Mouse (Mus musculus) neural tube, embryonic 12.5 days (tissue): ENCODE results near the gene Lypd6. TPM values are rescaled to one million over a fixed set of nuclear protein-coding genes. Genes with fewer than 3 reads are reported as not detected.

Experiments
- ATAC-seq: fragments of 200-750 bp; cut with Nextera tagmentation; 2 replicates; pipeline ENCODE4 v1.8.0; 2017; ENCODE audit warnings: low read depth, mild to moderate bottlenecking, moderate TSS enrichment, moderate library complexity; ENCODE audit not compliant: low FRiP score
- H3K27ac ChIP-seq: fragments of 300-500 bp; sonication (generic); 2 replicates; pipeline ENCODE4 v1.5.1; 2016
- H3K27me3 ChIP-seq: fragments of 300-500 bp; sonication (generic); replicated peaks from 2 replicates; pipeline ENCODE4 v1.6.1; 2016; ENCODE audit warnings: mild to moderate bottlenecking
- H3K36me3 ChIP-seq: fragments of 300-500 bp; sonication (generic); 2 replicates; pipeline ENCODE4 v1.6.1; 2016; ENCODE audit warnings: mild to moderate bottlenecking
- H3K4me1 ChIP-seq: fragments of 300-500 bp; sonication (generic); 2 replicates; pipeline ENCODE4 v1.6.1; 2016
- H3K4me2 ChIP-seq: fragments of 300-500 bp; sonication (generic); replicated peaks from 2 replicates; pipeline ENCODE4 v1.6.1; 2016; ENCODE audit warnings: mild to moderate bottlenecking
- H3K4me3 ChIP-seq: fragments of 300-500 bp; sonication (generic); 2 replicates; pipeline ENCODE4 v1.5.1; 2016
- H3K9ac ChIP-seq: fragments of 300-500 bp; sonication (generic); 2 replicates; pipeline ENCODE4 v1.6.1; 2016; ENCODE audit warnings: mild to moderate bottlenecking
- H3K9me3 ChIP-seq: fragments of 300-500 bp; sonication (generic); 2 replicates; pipeline ENCODE4 v1.6.1; 2016; ENCODE audit warnings: mild to moderate bottlenecking
- WGBS: fragments of 180-500 bp; shearing (Covaris S2); methylation state at CpG from one replicate; pipeline ENCODE4 v1.1.7; 2016; 5-methylcytosine and 5-hydroxymethylcytosine counted together
- polyA plus RNA-seq: library from polyadenylated mRNA; unstranded; fragments of >200 nt; fragmentation: Nextera tagmentation; extraction: Ambion mirVana; gene quantifications from 2 replicates; pipeline ENCODE4 v1.2.1, GENCODE M21; 2016

Gene Lypd6
- polyA plus RNA-seq, 1 experiment from 2014 or later: 4.3 TPM

DNA sequence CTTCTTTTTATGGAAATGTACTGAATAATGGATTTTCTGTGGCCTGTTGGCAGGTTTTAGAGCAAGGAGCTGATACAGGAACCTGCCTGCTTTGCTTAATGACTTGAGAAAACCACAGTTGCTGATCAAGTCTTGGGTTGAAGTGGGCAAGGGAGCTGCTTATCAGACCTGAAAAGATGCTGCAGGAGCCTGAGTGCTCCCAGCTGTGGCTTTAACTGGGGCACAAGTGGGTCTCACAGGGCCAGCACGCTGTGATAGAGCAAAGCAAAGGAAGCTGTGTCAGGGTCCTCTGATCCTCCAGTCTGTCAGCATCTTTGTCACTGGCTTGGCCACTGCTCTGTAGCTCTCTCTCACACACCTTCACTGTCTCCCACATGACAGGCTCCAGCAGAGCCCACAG lies 45.4 kb downstream of the Lypd6 start:
- Histone ChIP-seq H3K4me2 (no peak overlapping the region), H3K4me3 (no peak overlapping the region), H3K36me3 (no peaks in the 10 kb centered on the region), H3K27ac (no peak overlapping the region), H3K27me3 (no peaks in the 10 kb centered on the region), H3K9ac (no peak overlapping the region), H3K9me3 (no peaks in the 10 kb centered on the region), H3K4me1 (peaks cover 17% of the 10 kb centered on the region; the same call in 1 of the 2 replicates)
- ATAC-seq: no peak
- 39% methylated on average over 1 of the region's 1 CpGs for WGBS

DNA sequence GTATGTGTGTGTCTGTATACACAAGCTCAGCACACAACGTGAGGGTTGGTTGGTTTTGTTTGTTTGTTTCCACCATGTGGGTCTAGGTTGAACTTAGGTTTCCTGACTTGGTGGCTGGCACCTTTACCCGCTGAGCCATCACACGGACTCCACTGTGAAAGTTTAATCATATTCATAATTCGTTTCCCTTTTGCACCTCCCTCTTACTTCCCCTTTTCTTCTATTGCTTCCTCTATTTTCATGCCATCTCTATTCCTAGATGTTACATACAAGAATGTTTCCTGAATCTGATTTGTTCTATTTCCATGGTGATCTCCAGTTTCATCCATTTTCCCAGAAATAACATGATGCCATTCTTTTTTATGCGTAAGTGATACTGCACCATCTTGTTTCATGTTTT lies 46.2 kb downstream of the Lypd6 start:
- no peak overlapping the region for H3K4me2 ChIP-seq
- H3K9me3 ChIP-seq: no peaks in the 10 kb centered on the region
- H3K4me1 ChIP-seq: peaks cover 17% of the 10 kb centered on the region; the same call in 1 of the 2 replicates
- no peak overlapping the region for H3K4me3 ChIP-seq
- H3K36me3 ChIP-seq: no peaks in the 10 kb centered on the region
- H3K27me3 ChIP-seq: no peaks in the 10 kb centered on the region
- 85% methylated on average over 5 of the region's 5 CpGs for WGBS
- H3K9ac ChIP-seq: no peak overlapping the region
- no peak for ATAC-seq
- no peak overlapping the region for H3K27ac ChIP-seq

DNA sequence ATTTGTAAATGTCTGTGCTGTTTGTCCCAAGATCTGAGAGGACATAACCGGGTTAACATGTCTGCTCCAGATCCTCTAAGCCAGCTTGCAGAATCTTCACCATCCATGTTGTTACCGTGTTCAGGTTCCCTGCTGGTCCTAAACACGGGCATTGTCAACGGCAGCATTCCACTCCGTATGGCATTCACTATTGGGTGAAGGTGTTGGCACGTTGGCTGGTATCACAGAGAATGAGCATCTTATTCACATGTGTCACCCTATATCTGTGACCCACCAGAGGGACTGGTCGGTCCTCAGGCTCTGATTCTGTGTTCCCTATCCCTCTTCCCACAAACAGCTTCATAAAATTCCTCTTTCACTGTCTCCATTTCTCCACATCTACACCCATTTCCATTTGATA lies 52.9 kb downstream of the Lypd6 start:
- no peak for ATAC-seq

DNA sequence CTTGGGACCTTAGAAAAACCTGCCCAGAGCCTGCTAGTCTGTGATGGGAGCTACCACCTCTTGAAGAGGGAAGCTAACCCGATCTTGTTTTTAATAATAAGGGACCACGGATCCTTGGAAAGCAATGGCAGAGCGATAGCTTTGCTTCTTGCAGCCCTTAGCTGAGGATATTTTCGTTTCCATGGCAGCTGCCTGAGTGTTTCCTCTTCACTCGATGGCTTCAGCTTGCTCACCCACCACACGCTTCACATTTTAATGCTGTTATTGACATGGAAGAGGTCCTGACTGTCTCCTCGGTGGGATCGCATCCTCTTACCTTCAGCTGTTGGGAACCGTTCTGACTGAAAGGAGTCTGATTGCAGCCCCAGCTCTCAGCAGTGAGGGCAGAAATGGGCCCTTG lies 54.6 kb downstream of the Lypd6 start:
- H3K27me3 ChIP-seq: no peaks in the 10 kb centered on the region
- 89% methylated on average over 9 of the region's 9 CpGs for WGBS

More for the DNA sequence above, 52.9 kb downstream of the Lypd6 start:
- Histone ChIP-seq H3K4me2 (no peak overlapping the region), H3K27me3 (no peaks in the 10 kb centered on the region), H3K36me3 (no peaks in the 10 kb centered on the region), H3K27ac (no peak overlapping the region), H3K9ac (no peak overlapping the region), H3K4me3 (no peak overlapping the region), H3K4me1 (no peaks in the 10 kb centered on the region), H3K9me3 (no peaks in the 10 kb centered on the region)
- 94% methylated on average over 7 of the region's 7 CpGs for WGBS

DNA sequence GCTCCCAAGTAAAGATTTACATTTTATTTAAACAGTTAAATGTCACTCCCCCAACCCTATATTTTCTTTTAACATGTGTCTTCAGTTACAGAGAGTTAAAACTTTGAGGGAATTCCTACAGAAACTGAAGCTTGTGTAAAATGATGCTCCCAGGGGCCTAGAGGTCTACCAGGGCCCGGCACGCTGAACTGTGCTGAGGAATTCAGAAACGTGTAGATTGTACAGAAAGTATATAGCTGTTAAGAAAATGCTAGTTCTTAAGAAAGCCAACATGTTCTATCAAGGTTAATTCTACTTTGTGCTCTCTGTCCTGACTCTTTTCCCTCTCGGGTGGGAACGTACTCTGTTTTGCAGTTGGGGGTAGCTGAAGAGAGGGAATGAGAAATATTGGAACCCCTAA lies 57.1 kb downstream of the Lypd6 start:
- H3K36me3 ChIP-seq: no peaks in the 10 kb centered on the region
- no peak overlapping the region for H3K4me2 ChIP-seq
- no peaks in the 10 kb centered on the region for H3K27me3 ChIP-seq
- H3K4me3 ChIP-seq: no peak overlapping the region
- WGBS: 81% methylated on average over 5 of the region's 5 CpGs
- peaks cover 5% of the 10 kb centered on the region; the same call in 1 of the 2 replicates for H3K4me1 ChIP-seq
- ATAC-seq: no peak
- H3K9me3 ChIP-seq: no peaks in the 10 kb centered on the region
- no peak overlapping the region for H3K9ac ChIP-seq
- H3K27ac ChIP-seq: no peak overlapping the region

More for the DNA sequence above, 54.6 kb downstream of the Lypd6 start:
- no peaks in the 10 kb centered on the region for H3K36me3 ChIP-seq
- no peak overlapping the region for H3K9ac ChIP-seq
- no peak for ATAC-seq
- no peaks in the 10 kb centered on the region for H3K4me1 ChIP-seq
- H3K4me2 ChIP-seq: no peak overlapping the region
- H3K9me3 ChIP-seq: no peaks in the 10 kb centered on the region
- no peak overlapping the region for H3K27ac ChIP-seq
- no peak overlapping the region for H3K4me3 ChIP-seq

DNA sequence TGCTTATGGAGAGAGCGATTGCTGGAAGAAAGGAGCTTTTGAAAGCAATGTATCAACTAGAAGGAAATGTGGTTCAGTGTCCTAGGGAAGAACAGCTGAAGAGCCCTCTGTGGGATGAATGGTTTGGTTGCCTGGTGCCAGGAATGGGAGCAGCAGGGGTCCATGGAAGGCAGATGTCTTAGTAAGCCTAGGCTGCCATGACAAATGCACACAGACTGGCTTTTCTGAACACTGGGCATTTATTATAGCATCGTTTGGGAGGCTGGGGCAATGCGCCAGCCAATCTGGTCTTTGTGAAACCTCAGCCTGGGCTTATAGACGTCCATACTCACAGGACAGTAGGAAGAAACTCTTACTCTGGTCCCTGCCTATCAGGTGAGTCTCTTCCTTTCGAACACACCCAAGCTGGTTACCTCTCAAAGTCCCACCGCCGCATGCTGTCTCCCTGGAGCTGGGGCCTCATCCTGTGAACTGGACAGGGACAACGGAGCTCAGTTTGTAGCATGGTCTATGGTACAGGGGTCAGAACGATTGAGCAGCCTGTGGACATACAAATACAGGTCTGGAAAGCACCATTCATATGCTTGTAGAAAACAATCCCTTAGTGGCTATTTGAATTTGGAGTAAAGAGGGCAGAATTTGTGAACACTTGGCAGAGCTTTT lies 61.4 kb downstream of the Lypd6 start:
- Histone ChIP-seq H3K4me2 (no peak overlapping the region), H3K9ac (no peak overlapping the region), H3K4me1 (peaks cover 7% of the 10 kb centered on the region; the same call in 1 of the 2 replicates), H3K27ac (no peak overlapping the region), H3K9me3 (no peaks in the 10 kb centered on the region), H3K27me3 (no peaks in the 10 kb centered on the region), H3K36me3 (no peaks in the 10 kb centered on the region), H3K4me3 (no peak overlapping the region)
- 66% methylated on average over 9 of the region's 9 CpGs for WGBS
- peak; percentile 78 for ATAC-seq

DNA sequence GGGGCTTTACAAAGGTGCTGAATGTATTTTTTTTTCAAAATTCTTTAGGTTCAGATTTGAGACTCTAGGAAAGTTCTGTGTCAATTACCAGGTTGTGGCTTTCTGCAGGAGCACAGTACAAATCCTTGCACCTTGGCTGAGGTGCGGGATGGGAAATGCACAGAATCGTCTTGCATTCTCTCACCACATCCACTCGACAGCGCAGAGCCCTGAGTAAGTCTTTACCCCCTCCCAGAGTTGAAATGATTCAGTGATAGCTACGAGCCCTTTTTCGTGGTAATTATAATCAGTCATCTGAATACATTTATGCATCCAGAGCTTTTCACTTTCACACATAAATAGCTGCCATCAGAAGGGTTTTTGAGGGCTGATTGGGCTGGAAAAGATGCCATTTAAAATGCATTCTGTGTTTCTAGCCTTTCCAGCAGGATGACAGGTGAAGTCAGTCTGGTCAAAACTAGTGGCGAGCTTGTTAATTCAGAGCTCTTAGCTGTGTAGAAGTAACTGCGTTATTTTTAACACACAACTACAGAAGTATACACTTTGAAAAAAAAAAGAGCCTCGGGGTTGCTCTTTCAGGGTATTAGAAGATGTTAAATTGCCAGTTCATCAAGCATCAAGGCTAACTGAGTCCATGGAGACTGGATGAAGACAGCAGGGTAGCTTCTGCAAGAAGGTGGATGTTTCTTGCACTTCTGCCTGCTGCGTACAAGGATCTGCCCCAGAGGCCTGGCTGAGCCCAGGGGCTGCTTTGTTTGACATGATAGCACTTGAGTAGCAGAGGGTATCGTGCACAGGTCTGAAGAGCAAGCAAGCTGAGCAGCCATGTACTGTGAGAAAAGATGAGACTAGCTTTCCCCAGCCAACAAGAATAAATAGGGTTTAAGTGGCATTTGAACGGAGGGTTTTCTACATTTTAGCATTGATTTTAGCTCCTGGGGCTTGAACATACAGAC lies 62.4 kb downstream of the Lypd6 start:
- H3K9ac ChIP-seq: no peak overlapping the region
- H3K4me1 ChIP-seq: peaks cover 7% of the 10 kb centered on the region; the same call in 1 of the 2 replicates
- H3K4me2 ChIP-seq: no peak overlapping the region
- no peak for ATAC-seq
- H3K27me3 ChIP-seq: no peaks in the 10 kb centered on the region
- H3K27ac ChIP-seq: no peak overlapping the region
- WGBS: 77% methylated on average over 12 of the region's 12 CpGs
- no peaks in the 10 kb centered on the region for H3K36me3 ChIP-seq
- no peak overlapping the region for H3K4me3 ChIP-seq
- H3K9me3 ChIP-seq: no peaks in the 10 kb centered on the region

DNA sequence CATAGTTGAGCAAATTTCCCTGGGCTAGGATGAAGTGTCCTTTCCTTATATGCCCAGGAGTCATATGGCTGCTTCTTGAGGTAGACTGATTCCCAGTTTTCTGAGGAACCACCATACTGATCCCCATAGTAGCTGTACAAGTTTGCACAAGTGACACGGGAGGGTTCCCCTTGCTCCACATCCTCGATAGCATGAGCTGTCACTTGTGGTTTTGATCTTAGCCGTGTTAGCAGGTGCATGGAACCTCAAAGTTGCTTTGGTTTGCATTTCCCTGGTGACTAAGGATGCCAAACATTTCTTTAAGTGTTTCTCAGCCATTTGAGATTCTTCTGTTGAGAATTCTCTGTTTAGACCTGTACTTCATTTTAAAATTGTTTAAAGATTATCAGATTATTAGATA lies 64.4 kb downstream of the Lypd6 start:
- Histone ChIP-seq H3K9me3 (no peaks in the 10 kb centered on the region), H3K27ac (no peak overlapping the region), H3K36me3 (no peaks in the 10 kb centered on the region), H3K4me3 (no peak overlapping the region), H3K9ac (no peak overlapping the region), H3K4me1 (peaks cover 7% of the 10 kb centered on the region; the same call in 1 of the 2 replicates), H3K4me2 (no peak overlapping the region), H3K27me3 (no peaks in the 10 kb centered on the region)
- 91% methylated on average over 3 of the region's 3 CpGs for WGBS
- ATAC-seq: no peak

DNA sequence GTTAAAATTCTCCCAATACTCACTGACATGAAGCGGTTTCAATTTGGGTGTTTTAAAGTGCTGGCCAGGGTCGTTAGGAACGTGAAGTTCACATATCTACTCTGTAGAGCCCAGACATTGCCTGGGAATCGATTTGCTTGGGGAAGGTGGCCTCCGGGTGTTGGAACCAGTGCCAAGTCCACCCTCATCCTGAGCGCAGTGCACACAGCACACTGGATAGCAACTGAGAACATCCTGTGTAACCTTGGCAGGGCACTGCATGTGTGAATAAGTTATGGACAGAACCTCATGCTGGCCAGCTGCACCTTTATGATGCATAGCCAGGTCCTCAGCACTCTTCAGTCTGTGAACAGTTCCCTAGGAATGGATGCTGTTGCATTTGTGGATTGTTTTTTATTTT lies 77.4 kb downstream of the Lypd6 start:
- ATAC-seq: no peak

DNA sequence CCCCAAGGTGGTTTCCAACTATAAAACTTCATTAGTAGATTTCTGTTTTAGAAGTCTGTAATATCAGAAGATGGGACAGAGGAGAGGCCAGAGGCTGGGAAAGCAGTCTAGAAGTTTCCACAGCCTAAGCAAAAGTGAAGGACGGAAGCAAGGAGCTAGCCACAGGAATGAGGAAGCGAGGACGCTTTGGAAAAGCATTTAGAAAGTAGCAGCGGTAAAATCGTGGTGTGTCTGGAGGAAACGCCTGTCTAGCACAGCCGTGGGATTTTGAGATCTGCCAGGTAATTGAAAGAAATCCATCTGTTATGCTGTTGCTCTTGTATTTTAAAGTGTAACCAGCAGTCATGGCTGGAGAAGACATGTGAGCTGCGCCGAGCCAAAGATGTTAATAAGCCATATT lies 81.1 kb downstream of the Lypd6 start:
- H3K4me3 ChIP-seq: no peak overlapping the region

More for the DNA sequence above, 77.4 kb downstream of the Lypd6 start:
- Histone ChIP-seq H3K4me1 (no peaks in the 10 kb centered on the region), H3K4me2 (no peak overlapping the region), H3K27ac (no peak overlapping the region), H3K36me3 (no peaks in the 10 kb centered on the region), H3K9me3 (no peaks in the 10 kb centered on the region), H3K4me3 (no peak overlapping the region), H3K9ac (no peak overlapping the region), H3K27me3 (no peaks in the 10 kb centered on the region)
- WGBS: 81% methylated on average over 6 of the region's 6 CpGs

DNA sequence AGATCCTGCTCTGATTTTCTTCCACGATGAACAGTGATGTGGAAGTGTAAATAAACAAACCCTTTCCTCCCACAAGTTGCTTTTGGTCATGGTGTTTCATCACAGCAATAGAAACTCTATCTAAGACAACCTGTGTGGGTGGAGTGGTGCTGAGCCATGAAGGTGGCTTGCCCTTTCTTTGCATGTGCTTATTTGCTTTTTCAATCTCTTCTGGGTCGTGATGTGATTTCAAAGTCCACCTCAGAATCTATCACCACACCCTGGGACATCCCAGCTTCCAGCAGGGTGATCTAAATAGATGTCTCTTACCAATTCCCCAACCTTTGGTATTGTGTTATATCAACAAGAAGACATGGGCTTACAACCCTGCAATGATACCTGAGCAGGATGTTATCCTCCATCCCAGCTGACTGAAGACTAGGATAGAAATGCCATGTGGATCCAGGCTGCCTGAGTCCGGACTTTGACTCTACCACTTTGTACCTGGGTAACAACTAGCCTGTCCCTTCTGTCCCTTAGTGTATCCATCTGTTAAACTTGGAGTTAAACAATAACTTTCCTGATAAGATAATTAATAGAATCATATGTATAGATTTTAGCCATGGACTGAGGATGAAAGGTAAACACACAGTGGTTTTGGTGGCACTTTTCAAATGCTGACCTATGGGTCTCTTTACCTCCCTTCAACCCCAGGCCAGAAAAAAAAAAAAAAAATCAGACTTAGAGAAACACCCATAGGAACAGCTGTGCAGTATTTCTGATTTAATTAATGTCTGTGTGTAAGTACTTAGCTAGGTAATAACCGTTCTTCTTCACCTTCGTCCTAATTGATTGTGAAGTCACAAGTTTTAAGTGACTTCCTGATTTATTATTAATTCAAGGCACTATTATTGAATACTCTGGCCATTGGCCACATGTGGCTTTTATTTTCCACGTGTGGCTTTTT lies 83.3 kb downstream of the Lypd6 start:
- peak; percentile 50; the same call in 1 of the 2 replicates for ATAC-seq
- Histone ChIP-seq H3K9ac (no peak overlapping the region), H3K4me2 (no peak overlapping the region), H3K36me3 (no peaks in the 10 kb centered on the region), H3K4me1 (no peaks in the 10 kb centered on the region), H3K27me3 (no peaks in the 10 kb centered on the region), H3K9me3 (no peaks in the 10 kb centered on the region), H3K27ac (no peak overlapping the region), H3K4me3 (no peak overlapping the region)
- 72% methylated on average over 6 of the region's 6 CpGs for WGBS

More for the DNA sequence above, 81.1 kb downstream of the Lypd6 start:
- 83% methylated on average over 9 of the region's 9 CpGs for WGBS
- Histone ChIP-seq H3K4me2 (no peak overlapping the region), H3K9me3 (no peaks in the 10 kb centered on the region), H3K27ac (no peak overlapping the region), H3K27me3 (no peaks in the 10 kb centered on the region), H3K36me3 (no peaks in the 10 kb centered on the region), H3K4me1 (no peaks in the 10 kb centered on the region), H3K9ac (no peak overlapping the region)
- no peak for ATAC-seq
